Mouse (Mus musculus) gastrocnemius, adult 2 months (tissue): Measurements from ENCODE around the gene Tbc1d5. TPM values are rescaled to one million over a fixed set of nuclear protein-coding genes. Genes with fewer than 3 reads are reported as not detected.
"Not testable (repeated sequence)": the region's sequence is repeated elsewhere in the genome, so short reads cannot be mapped to it uniquely, and the experiment has no call there.

Experiments
- DNase-seq: peaks from one replicate; pipeline ENCODE4 v3.0.0; 2022
- H3K27ac ChIP-seq: fragments of 200-600 bp; 2 replicates; pipeline ENCODE4 v1.8.1; 2022; ENCODE audit warnings: mild to moderate bottlenecking
- H3K4me3 ChIP-seq: fragments of 200-600 bp; 2 replicates; pipeline ENCODE4 v1.8.1; 2022; ENCODE audit warnings: mild to moderate bottlenecking, moderate library complexity
- CTCF ChIP-seq: fragments of 200-600 bp; IDR thresholded peaks from 2 replicates; pipeline ENCODE4 v1.8.1; 2022; ENCODE audit warnings: antibody characterized with exemption, mild to moderate bottlenecking, moderate library complexity
- intact Hi-C: fragments of 180-260 bp; cut with DNase I; formaldehyde crosslinking; loops from one replicate; pipeline ENCODE4 v1.15.1; 2025
- total RNA-seq, 2 experiments: library from RNA; stranded (reverse); gene quantifications; 2 replicates each; pipeline ENCODE4 v1.2.3; 2021

Gene Tbc1d5
- total RNA-seq, 2 experiments from 2014 or later = 8.9 to 9.0 TPM

- H3K4me3 ChIP-seq = no peak overlapping the region
- intact Hi-C loops = no loop called here
- no peak for TF ChIP-seq CTCF
- no peak for DNase-seq
- H3K27ac ChIP-seq = no peak overlapping the region
These were observed 452.9 kb downstream of the Tbc1d5 start for GRCm38 (mm10) chr17:50726265-50726664.

GRCm38 (mm10) chr17:50724376-50724775 is 454.8 kb downstream of the Tbc1d5 start:
- intact Hi-C loops = no loop called here
- no peak for TF ChIP-seq CTCF
- Histone ChIP-seq H3K27ac (0 out of 2 replicates have a peak overlapping the region, but pooled peaks have one; percentile 8), H3K4me3 (no peak overlapping the region)
- no peak for DNase-seq

- Histone ChIP-seq H3K4me3 (no peak overlapping the region), H3K27ac (no peak overlapping the region)
- DNase-seq = no peak
- intact Hi-C loops = no loop called here
- no peak for TF ChIP-seq CTCF
These were observed 461.6 kb downstream of the Tbc1d5 start for GRCm38 (mm10) chr17:50717586-50717985.

GRCm38 (mm10) chr17:50710497-50711222 is 468.5 kb downstream of the Tbc1d5 start:
- Histone ChIP-seq H3K27ac (no peak overlapping the region), H3K4me3 (no peak overlapping the region)
- intact Hi-C loops = no loop called here
- TF ChIP-seq CTCF = no peak
- DNase-seq = no peak

- H3K4me3 ChIP-seq = peak overlapping the region; percentile 35; the same call in 1 of the 2 replicates
- intact Hi-C loops, H3K27ac ChIP-seq, DNase-seq: not testable (repeated sequence)
These were observed 480.7 kb downstream of the Tbc1d5 start for GRCm38 (mm10) chr17:50698410-50698809.

GRCm38 (mm10) chr17:50688135-50688534 is 491.0 kb downstream of the Tbc1d5 start:
- intact Hi-C loops = no loop called here
- peak; percentile 43 for DNase-seq
- H3K27ac ChIP-seq = peak overlapping the region; percentile 1; the same call in 1 of the 2 replicates

GRCm38 (mm10) chr17:50687670-50688069 is 491.5 kb downstream of the Tbc1d5 start:
- intact Hi-C loops = no loop called here
- no peak for TF ChIP-seq CTCF
- H3K27ac ChIP-seq = peak overlapping the region; percentile 35
- no peak overlapping the region for H3K4me3 ChIP-seq
- DNase-seq = no peak

More at GRCm38 (mm10) chr17:50688135-50688534, 491.0 kb downstream of the Tbc1d5 start:
- TF ChIP-seq CTCF = no peak
- H3K4me3 ChIP-seq = no peak overlapping the region

- intact Hi-C loops = loop anchor here (5.0 kb wide), 1 partner anchor 67 kb away; no protein-coding TSS in a partner anchor
- Histone ChIP-seq H3K27ac (no peak overlapping the region), H3K4me3 (no peak overlapping the region)
- no peak for TF ChIP-seq CTCF
- peak; percentile 38 for DNase-seq
These were observed 494.0 kb downstream of the Tbc1d5 start for GRCm38 (mm10) chr17:50684960-50685645.
